Mouse (Mus musculus): ENCODE measurements at regions not wholly inside any gene's neighbourhood (a gene's known extent, or its start where the extent isn't known, plus 50 kb on each side); places are given as distances from the start of the nearest gene placed in this dataset.

GRCm38 (mm10) chr3:63638572-63638971 is 154.9 kb upstream of the Gm34302 start:
- Histone ChIP-seq H3K4me3 (ENCODE audit: insufficient read depth, low read depth, low read length) (no peak overlapping the region), H3K36me3 (ENCODE audit: control insufficient read depth, insufficient read depth, low read length) (no peaks in the 10 kb centered on the region), H3K4me1 (ENCODE audit: control insufficient read depth, insufficient read depth, low read length) (no peaks in the 10 kb centered on the region), H3K27me3 (replicated peaks; ENCODE audit: control insufficient read depth, insufficient read depth, low read length) (no peaks in the 10 kb centered on the region), H3K27ac (ENCODE audit: insufficient read depth, low read depth, low read length) (no peak overlapping the region)
- 42% methylated on average over 2 of the region's 2 CpGs for WGBS
- DNase-seq = no peak
- TF ChIP-seq POLR2A (IDR thresholded peaks at IDR 0.05; ENCODE audit: low read depth, low read length) = no peak
- no peak for TF ChIP-seq CTCF (conservative IDR thresholded peaks at IDR 0.05; ENCODE audit: insufficient read depth, insufficient read length, low read depth, low read length)

- Histone ChIP-seq H3K27me3 (replicated peaks; ENCODE audit: control insufficient read depth, insufficient read depth, low read length) (no peaks in the 10 kb centered on the region), H3K4me1 (ENCODE audit: control insufficient read depth, insufficient read depth, low read length) (no peaks in the 10 kb centered on the region), H3K36me3 (ENCODE audit: control insufficient read depth, insufficient read depth, low read length) (no peaks in the 10 kb centered on the region), H3K4me3 (ENCODE audit: insufficient read depth, low read depth, low read length) (no peak overlapping the region), H3K27ac (ENCODE audit: insufficient read depth, low read depth, low read length) (no peak overlapping the region)
- DNase-seq = no peak
- 91% methylated on average over 5 of the region's 5 CpGs for WGBS
- TF ChIP-seq POLR2A (IDR thresholded peaks at IDR 0.05; ENCODE audit: low read depth, low read length) = no peak
- no peak for TF ChIP-seq CTCF (conservative IDR thresholded peaks at IDR 0.05; ENCODE audit: insufficient read depth, insufficient read length, low read depth, low read length)
Measured at GRCm38 (mm10) chr3:63637913-63638312, 154.2 kb upstream of the Gm34302 start.

- H3K4me1 ChIP-seq (ENCODE audit: control insufficient read depth, insufficient read depth, low read length) = no peaks in the 10 kb centered on the region
- 73% methylated on average over 5 of the region's 5 CpGs for WGBS
- H3K4me3 ChIP-seq (ENCODE audit: insufficient read depth, low read depth, low read length) = no peak overlapping the region
- TF ChIP-seq CTCF (conservative IDR thresholded peaks at IDR 0.05; ENCODE audit: insufficient read depth, insufficient read length, low read depth, low read length) (no peak), POLR2A (IDR thresholded peaks at IDR 0.05; ENCODE audit: low read depth, low read length) (no peak)
- H3K27ac ChIP-seq (ENCODE audit: insufficient read depth, low read depth, low read length) = no peak overlapping the region
- no peak for DNase-seq
- no peaks in the 10 kb centered on the region for H3K36me3 ChIP-seq (ENCODE audit: control insufficient read depth, insufficient read depth, low read length)
- no peaks in the 10 kb centered on the region for H3K27me3 ChIP-seq (replicated peaks; ENCODE audit: control insufficient read depth, insufficient read depth, low read length)
Measured at GRCm38 (mm10) chr3:63627724-63628123, 144.0 kb upstream of the Gm34302 start.

- WGBS = 48% methylated on average over 5 of the region's 5 CpGs
- no peak overlapping the region for H3K4me3 ChIP-seq (ENCODE audit: insufficient read depth, low read depth, low read length)
- TF ChIP-seq POLR2A (IDR thresholded peaks at IDR 0.05; ENCODE audit: low read depth, low read length) = no peak
- no peak for TF ChIP-seq CTCF (conservative IDR thresholded peaks at IDR 0.05; ENCODE audit: insufficient read depth, insufficient read length, low read depth, low read length)
- no peaks in the 10 kb centered on the region for H3K4me1 ChIP-seq (ENCODE audit: control insufficient read depth, insufficient read depth, low read length)
- H3K27ac ChIP-seq (ENCODE audit: insufficient read depth, low read depth, low read length) = no peak overlapping the region
- DNase-seq = no peak
- no peaks in the 10 kb centered on the region for H3K36me3 ChIP-seq (ENCODE audit: control insufficient read depth, insufficient read depth, low read length)
- no peaks in the 10 kb centered on the region; the same call in 1 of the 2 replicates for H3K27me3 ChIP-seq (replicated peaks; ENCODE audit: control insufficient read depth, insufficient read depth, low read length)
Measured at GRCm38 (mm10) chr3:63616127-63616526, 132.4 kb upstream of the Gm34302 start.

- H3K27ac ChIP-seq (ENCODE audit: insufficient read depth, low read depth, low read length) = no peak overlapping the region
- TF ChIP-seq POLR2A (IDR thresholded peaks at IDR 0.05; ENCODE audit: low read depth, low read length) = no peak
- no peak for TF ChIP-seq CTCF (conservative IDR thresholded peaks at IDR 0.05; ENCODE audit: insufficient read depth, insufficient read length, low read depth, low read length)
- no peaks in the 10 kb centered on the region for H3K4me1 ChIP-seq (ENCODE audit: control insufficient read depth, insufficient read depth, low read length)
- no peak for DNase-seq
- no peaks in the 10 kb centered on the region; the same call in 1 of the 2 replicates for H3K27me3 ChIP-seq (replicated peaks; ENCODE audit: control insufficient read depth, insufficient read depth, low read length)
- H3K4me3 ChIP-seq (ENCODE audit: insufficient read depth, low read depth, low read length) = no peak overlapping the region
- 64% methylated on average over 1 of the region's 1 CpGs for WGBS
- H3K36me3 ChIP-seq (ENCODE audit: control insufficient read depth, insufficient read depth, low read length) = no peaks in the 10 kb centered on the region
Measured at GRCm38 (mm10) chr3:63613652-63614051, 130.0 kb upstream of the Gm34302 start.

- no peak for DNase-seq
- H3K27ac ChIP-seq (ENCODE audit: insufficient read depth, low read depth, low read length) = no peak overlapping the region
- no peaks in the 10 kb centered on the region; the same call in 1 of the 2 replicates for H3K27me3 ChIP-seq (replicated peaks; ENCODE audit: control insufficient read depth, insufficient read depth, low read length)
- TF ChIP-seq CTCF (conservative IDR thresholded peaks at IDR 0.05; ENCODE audit: insufficient read depth, insufficient read length, low read depth, low read length) (no peak), POLR2A (IDR thresholded peaks at IDR 0.05; ENCODE audit: low read depth, low read length) (no peak)
- H3K4me1 ChIP-seq (ENCODE audit: control insufficient read depth, insufficient read depth, low read length) = no peaks in the 10 kb centered on the region
- no peaks in the 10 kb centered on the region for H3K36me3 ChIP-seq (ENCODE audit: control insufficient read depth, insufficient read depth, low read length)
- 37% methylated on average over 3 of the region's 3 CpGs for WGBS
- no peak overlapping the region for H3K4me3 ChIP-seq (ENCODE audit: insufficient read depth, low read depth, low read length)
Measured at GRCm38 (mm10) chr3:63612767-63613363, 129.2 kb upstream of the Gm34302 start.

GRCm38 (mm10) chr3:63610113-63610919 is 126.6 kb upstream of the Gm34302 start:
- no peaks in the 10 kb centered on the region for H3K4me1 ChIP-seq (ENCODE audit: control insufficient read depth, insufficient read depth, low read length)
- H3K36me3 ChIP-seq (ENCODE audit: control insufficient read depth, insufficient read depth, low read length) = no peaks in the 10 kb centered on the region
- 28% methylated on average over 5 of the region's 5 CpGs for WGBS
- DNase-seq = no peak
- no peak for TF ChIP-seq POLR2A (IDR thresholded peaks at IDR 0.05; ENCODE audit: low read depth, low read length)
- TF ChIP-seq CTCF (conservative IDR thresholded peaks at IDR 0.05; ENCODE audit: insufficient read depth, insufficient read length, low read depth, low read length) = no peak
- no peaks in the 10 kb centered on the region; the same call in 1 of the 2 replicates for H3K27me3 ChIP-seq (replicated peaks; ENCODE audit: control insufficient read depth, insufficient read depth, low read length)
- no peak overlapping the region for H3K27ac ChIP-seq (ENCODE audit: insufficient read depth, low read depth, low read length)
- H3K4me3 ChIP-seq (ENCODE audit: insufficient read depth, low read depth, low read length) = no peak overlapping the region

Measured in kidney, adult 2 months (tissue).